Mouse (Mus musculus): Measurements from ENCODE around the gene Llgl1.

DNA sequence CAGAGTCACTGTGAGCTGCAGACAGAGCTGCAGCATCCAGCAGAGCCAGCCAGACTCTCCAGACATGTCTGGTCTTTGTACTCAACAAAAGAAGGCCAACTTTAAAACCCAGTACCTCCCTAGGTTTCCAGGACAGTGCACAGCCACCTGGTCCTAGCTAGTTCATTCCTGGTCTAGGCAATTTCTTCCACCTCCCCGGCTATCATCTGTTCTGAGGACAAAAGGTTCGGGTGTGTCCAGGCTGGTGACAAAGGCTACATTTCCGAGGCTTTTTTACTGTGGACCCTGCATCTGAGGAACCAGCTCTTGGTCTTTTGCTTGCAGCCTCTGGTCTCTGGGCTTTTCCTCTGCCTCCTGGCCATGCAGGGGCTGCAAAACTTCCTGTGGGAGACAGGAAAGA is 40.8 kb downstream of the Llgl1 start:
- no peak for TF ChIP-seq CTCF (IDR thresholded peaks at IDR 0.05; ENCODE audit: insufficient read depth, low read length)
- no peak for TF ChIP-seq POLR2A (IDR thresholded peaks at IDR 0.05; ENCODE audit: borderline replicate concordance, extremely low read depth, low read depth, low read length)
